Mouse (Mus musculus) lung, adult 2 months (tissue): ENCODE data around the gene Glyatl3. TPM values are rescaled to one million over a fixed set of nuclear protein-coding genes. Genes with fewer than 3 reads are reported as not detected.

Experiments
- DNase-seq: peaks from one replicate; pipeline ENCODE4 v3.0.0; 2022
- H3K4me1 ChIP-seq: fragments of 200-500 bp; 2 replicates; pipeline ENCODE4 v1.6.1; 2011; ENCODE audit warnings: low read length; ENCODE audit not compliant: control insufficient read depth, insufficient read depth
- H3K4me3 ChIP-seq: fragments of 200-500 bp; replicated peaks from 2 replicates; pipeline ENCODE3; 2011; ENCODE audit warnings: low read depth, mild to moderate bottlenecking, control low read depth, low read length; ENCODE audit errors: extremely low read depth
- CTCF ChIP-seq: fragments of 200-500 bp; IDR thresholded peaks from 2 replicates; pipeline ENCODE4 v1.5.1; 2011; ENCODE audit warnings: mild to moderate bottlenecking, low read length, control low read depth; ENCODE audit not compliant: insufficient read depth
- POLR2A ChIP-seq: fragments of 200-500 bp; IDR thresholded peaks from 2 replicates; pipeline ENCODE4 v1.6.1; 2011; ENCODE audit warnings: low read depth, mild to moderate bottlenecking, control low read depth, low read length, borderline replicate concordance; ENCODE audit errors: extremely low read depth
- WGBS: fragments of 180-500 bp; shearing (Covaris S2); methylation state at CpG from one replicate; pipeline ENCODE4 v1.1.7; 2018; 5-methylcytosine and 5-hydroxymethylcytosine counted together
- polyA plus RNA-seq: library from polyadenylated mRNA; depleted of rRNA; stranded (reverse); fragments of >200 nt; gene quantifications from 2 replicates; pipeline ENCODE4 v1.2.3, GENCODE M21; 2012

Gene Glyatl3
- polyA plus RNA-seq, 1 experiment, result not detected

DNA sequence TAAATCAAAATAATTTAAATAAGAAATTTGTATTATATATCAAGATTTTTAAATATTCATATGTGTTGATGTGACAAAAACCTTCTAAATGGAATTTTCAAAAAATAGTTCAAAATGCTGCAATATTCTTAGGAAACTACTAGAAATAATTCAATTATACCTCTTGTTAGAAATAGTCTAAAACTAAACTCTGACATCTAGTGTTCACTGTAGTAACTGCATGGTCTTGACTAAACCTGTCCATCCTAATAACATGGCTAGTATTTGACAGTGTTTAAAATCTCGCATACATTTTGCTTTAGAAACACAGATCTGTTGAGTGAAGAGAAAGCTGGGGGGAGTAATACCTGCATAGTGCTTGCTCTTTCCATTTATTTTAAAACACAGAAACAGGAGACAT, 17.3 kb downstream of the Glyatl3 start:
- no peak for DNase-seq
- WGBS, result 44% methylated on average over 1 of the region's 1 CpGs
- Histone ChIP-seq H3K4me3 (no peak overlapping the region), H3K4me1 (no peaks in the 10 kb centered on the region)
- TF ChIP-seq POLR2A (no peak), CTCF (peak; percentile 29; the same call in 1 of the 2 replicates)

- Histone ChIP-seq H3K4me1 (no peaks in the 10 kb centered on the region), H3K4me3 (no peak overlapping the region)
- DNase-seq, result no peak
- no peak for TF ChIP-seq CTCF
- no peak for TF ChIP-seq POLR2A
- WGBS, result 79% methylated on average over 4 of the region's 4 CpGs
Measured at GRCm38 (mm10) chr17:40887849-40888536, 26.2 kb downstream of the Glyatl3 start.

- DNase-seq, result no peak
- no peaks in the 10 kb centered on the region for H3K4me1 ChIP-seq
- TF ChIP-seq CTCF (no peak), POLR2A (no peak)
- WGBS, result 67% methylated on average over 4 of the region's 4 CpGs
- H3K4me3 ChIP-seq, result no peak overlapping the region
Measured at GRCm38 (mm10) chr17:40885155-40885554, 29.0 kb downstream of the Glyatl3 start.

DNA sequence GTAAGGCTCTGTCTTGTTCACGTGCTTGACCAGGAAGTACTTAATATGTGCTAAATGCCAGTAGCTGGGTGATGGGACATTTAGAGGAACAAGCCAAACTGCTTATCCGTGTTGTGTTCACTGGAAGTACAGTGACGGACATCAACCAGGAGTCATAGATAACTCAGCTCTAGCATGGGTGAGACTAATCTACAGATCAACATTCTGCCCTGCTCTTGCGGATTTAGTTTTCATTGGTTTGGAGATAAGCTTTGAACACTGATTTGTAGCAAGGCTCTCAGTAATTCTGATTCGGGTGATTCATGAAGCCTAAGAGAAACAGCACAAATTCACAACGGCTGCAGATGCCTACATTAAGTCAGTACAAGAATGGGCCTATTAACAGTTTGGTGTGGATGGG, 32.0 kb downstream of the Glyatl3 start:
- DNase-seq, result no peak
- Histone ChIP-seq H3K4me1 (peaks cover 14% of the 10 kb centered on the region), H3K4me3 (no peak overlapping the region)
- 88% methylated on average over 6 of the region's 6 CpGs for WGBS
- TF ChIP-seq CTCF, result no peak
- no peak for TF ChIP-seq POLR2A

DNA sequence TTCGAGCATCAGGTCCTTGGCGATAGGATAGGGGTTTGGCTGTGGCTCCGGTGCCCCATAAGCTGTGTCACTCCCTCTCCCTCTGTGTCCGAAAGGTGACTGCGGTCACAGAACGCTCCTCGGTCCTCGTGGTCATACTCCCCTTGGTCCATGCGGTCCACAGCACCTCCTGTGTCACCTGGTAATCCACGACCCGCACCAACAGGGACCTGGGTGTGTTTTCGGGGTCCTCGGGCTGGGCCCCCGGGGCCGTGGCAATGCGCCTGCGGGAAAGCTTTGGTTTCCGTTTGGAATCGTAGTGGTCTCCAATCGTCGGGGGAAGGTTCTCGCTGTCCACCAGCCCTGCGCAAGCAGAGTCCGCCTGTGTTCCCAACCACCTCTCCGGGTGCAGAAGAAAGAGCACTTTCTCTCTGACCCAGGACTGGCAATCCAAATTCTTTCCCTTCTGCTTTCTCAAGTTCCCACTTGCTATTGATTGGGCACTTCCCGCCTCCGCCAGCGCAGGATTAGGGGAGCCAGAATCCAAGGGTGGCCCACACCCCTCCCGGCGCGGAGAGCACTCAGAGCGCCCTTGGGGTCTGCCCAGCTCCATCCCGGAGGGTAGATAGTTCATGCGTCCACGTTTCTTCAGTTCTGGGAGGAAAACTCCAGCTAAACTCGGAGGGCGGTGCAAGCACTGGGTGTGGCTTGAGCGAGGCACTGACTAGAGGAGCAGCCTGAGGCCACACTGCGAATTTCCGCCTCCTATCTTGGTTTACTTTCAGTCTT, 34.0 kb downstream of the Glyatl3 start, which contains the start of gene 9130008F23Rik:
9130008F23Rik (minus strand) TSS at position 636 of the 768 bp plus-strand sequence.
- DNase-seq, result peak; percentile 58
- no peak for TF ChIP-seq CTCF
- TF ChIP-seq POLR2A, result peak; percentile 62; the same call in 1 of the 2 replicates
- H3K4me3 ChIP-seq, result peak within 1 kb of the TSS; percentile 71
- H3K4me1 ChIP-seq, result peaks cover 14% of the 10 kb centered on the region
- under 1% methylated on average over 40 of the region's 40 CpGs for WGBS

DNA sequence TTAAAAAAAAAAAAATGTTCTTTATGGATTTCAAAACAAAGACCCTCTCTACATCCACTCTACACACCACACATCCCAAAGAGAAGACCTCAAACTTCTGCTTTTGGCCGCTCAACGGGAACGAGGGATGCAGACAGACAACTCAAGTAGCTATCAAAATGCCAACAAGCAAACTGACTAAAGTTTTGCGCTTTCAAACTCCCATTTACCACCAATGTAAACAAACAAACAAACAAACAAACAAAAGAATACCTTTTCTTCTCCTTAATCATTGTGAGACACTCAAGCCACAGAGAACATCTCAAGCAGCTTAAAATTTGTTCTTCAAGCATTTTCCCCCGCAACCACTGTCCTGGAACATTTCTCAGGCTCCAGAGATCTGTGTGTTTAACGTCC, 34.6 kb downstream of the Glyatl3 start:
- H3K4me3 ChIP-seq, result peak overlapping the region; percentile 71
- DNase-seq, result no peak
- no peak for TF ChIP-seq CTCF
- TF ChIP-seq POLR2A, result no peak
- peaks cover 14% of the 10 kb centered on the region for H3K4me1 ChIP-seq
- 6% methylated on average over 6 of the region's 6 CpGs for WGBS

DNA sequence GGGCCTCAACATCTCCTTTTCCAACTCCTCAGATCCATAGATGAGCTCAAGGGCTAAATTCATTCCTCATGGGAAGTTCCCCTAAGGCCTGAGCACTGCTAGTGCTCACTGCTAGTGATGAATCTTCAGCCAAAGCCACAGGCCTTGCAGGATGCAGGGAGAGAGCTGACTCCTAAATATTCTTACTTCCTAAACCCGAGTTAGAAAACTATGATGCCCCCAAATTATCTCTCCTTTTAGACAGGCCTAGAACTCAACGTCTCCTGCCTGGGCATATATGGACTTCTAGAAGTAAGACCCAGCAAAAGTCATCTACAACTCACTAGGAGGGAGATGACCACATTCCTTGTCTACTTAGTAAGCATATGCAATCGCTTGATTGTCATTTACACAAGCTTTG, 36.4 kb downstream of the Glyatl3 start:
- WGBS, result 37% methylated on average over 3 of the region's 3 CpGs
- TF ChIP-seq POLR2A, result no peak
- TF ChIP-seq CTCF, result no peak
- peaks cover 14% of the 10 kb centered on the region for H3K4me1 ChIP-seq
- no peak for DNase-seq
- no peak overlapping the region for H3K4me3 ChIP-seq

DNA sequence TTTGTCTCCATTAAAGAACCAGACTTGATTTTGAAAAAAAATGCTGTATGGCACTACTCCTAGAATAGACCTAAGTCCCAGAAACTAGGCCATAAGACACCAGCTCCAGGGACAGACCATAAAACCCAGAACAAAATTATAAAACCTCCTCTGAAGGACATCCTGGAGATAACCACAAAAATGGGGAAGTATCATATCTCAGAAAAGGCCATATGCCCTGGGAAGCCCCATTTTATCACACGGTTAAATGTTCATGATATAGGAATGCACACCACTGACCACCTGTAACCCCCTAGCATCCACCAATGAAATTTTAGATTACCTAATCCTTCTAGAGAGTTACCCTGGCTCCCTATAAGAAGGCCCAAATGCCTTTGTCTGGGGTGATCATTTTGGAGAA, 38.6 kb downstream of the Glyatl3 start:
- TF ChIP-seq CTCF (no peak), POLR2A (no peak)
- no peak for DNase-seq
- peaks cover 14% of the 10 kb centered on the region for H3K4me1 ChIP-seq
- WGBS, result 78% methylated on average over 1 of the region's 1 CpGs
- H3K4me3 ChIP-seq, result no peak overlapping the region

DNA sequence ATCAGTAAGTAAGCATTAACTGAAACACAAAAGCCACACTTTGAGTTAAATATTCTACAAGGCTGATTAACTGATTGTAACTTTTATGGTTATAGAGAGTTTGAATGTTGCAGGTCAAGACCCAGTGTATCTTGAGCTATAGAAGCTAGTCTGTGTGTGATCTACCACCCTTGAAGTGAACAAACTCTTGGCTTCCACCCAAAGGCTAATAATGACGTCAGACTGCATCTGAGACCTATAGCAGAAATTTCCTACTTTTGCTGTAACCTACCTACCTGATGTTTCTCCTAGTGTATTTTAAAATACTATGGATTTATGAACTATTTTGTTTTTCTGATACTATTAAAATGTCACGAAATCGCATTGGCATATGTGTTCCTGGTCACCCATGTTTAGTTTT, 39.4 kb downstream of the Glyatl3 start:
- DNase-seq, result no peak
- 75% methylated on average over 3 of the region's 3 CpGs for WGBS
- Histone ChIP-seq H3K4me1 (peaks cover 14% of the 10 kb centered on the region), H3K4me3 (no peak overlapping the region)
- TF ChIP-seq CTCF (no peak), POLR2A (no peak)

DNA sequence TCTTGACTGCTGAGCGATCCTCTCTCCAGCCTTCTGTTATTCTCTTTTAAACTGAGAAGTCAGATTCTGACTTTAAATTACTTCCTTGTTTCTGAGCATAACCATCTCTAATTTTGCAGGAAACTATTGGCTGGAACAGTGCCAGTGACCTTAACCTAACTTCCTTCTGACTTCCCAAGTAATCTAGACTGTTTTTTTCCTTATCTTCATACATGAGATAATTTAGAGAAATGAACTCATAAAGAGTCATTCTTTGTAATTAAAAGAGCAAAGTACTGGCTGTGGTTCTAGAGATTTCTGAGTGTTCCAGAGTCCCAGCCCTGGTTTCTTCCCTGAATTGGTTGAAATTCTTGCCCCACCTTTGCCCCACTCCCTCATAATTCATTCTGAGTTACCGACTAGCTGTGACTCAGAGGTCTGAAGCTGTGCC, 40.6 kb downstream of the Glyatl3 start:
- peaks cover 12% of the 10 kb centered on the region for H3K4me1 ChIP-seq
- DNase-seq, result no peak
- no peak overlapping the region for H3K4me3 ChIP-seq
- no peak for TF ChIP-seq CTCF
- WGBS, result 27% methylated on average over 2 of the region's 2 CpGs
